Mouse (Mus musculus) heart, postnatal 0 days (tissue): ENCODE results near the gene Akr1d1.

ENCODE experiments used
- CTCF ChIP-seq: IDR thresholded peaks from 2 replicates; pipeline ENCODE4 v1.5.1; 2016; ENCODE audit warnings: antibody characterized with exemption, control low read depth, low read depth
- EP300 ChIP-seq: IDR thresholded peaks from 2 replicates; pipeline ENCODE4 v1.6.1; 2016; ENCODE audit warnings: antibody characterized with exemption, low read depth

DNA sequence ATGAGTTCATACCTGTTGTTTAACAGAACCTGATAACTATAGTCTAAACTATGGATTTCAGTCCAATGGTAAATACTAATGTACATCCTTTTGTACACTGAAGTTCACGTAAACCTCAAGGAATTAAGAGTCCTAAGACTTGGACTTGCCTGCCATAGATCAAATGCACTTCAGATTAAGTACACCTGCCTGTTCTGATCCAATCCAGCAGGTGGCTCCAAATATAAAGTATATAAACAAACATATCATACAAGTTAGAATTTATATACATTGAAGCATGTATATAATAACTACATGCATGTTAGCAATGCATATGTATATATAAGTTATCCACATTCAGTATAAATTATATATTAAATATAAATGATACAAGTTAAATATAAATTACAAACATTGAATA, 33.1 kb upstream of the Akr1d1 start:
- TF ChIP-seq CTCF (no peak), EP300 (no peak)
